Mouse (Mus musculus) spleen, adult 2 months (tissue): Measurements from ENCODE around the gene Cog5.

ENCODE experiments used
- CTCF ChIP-seq: fragments of 200-500 bp; IDR thresholded peaks from 2 replicates; pipeline ENCODE4 v1.5.1; 2011; ENCODE audit warnings: mild to moderate bottlenecking, inconsistent platforms; ENCODE audit not compliant: insufficient read depth, insufficient read length, insufficient replicate concordance; ENCODE audit errors: extremely low read depth
- POLR2A ChIP-seq: fragments of 200-500 bp; IDR thresholded peaks from 2 replicates; pipeline ENCODE4 v1.6.1; 2011; ENCODE audit warnings: low read depth, low read length, inconsistent platforms

DNA sequence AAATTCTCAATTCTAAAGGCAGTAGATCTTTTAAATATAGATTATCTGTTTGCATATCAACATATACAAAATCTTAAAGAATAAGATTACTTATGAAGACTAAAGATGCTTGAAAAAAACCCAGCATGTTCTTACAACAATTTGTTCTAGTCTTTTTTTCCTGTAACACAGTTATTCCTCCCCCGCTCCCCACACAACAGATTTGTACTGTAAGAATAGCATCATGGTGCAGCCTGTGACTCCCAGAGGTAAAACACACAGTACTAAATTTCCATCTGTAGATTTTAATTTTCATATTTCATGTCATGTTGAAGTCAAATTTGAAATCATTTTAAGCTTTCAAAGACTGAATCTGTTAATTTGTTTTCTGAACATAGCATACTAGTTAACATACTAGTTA lies 75.5 kb downstream of the Cog5 start:
- TF ChIP-seq CTCF, result no peak
- TF ChIP-seq POLR2A, result no peak
